Mouse (Mus musculus): ENCODE measurements around the gene Ino80e. TPM values are rescaled to one million over a fixed set of nuclear protein-coding genes. Genes with fewer than 3 reads are reported as not detected.

The Ino80e gene
- polyA plus RNA-seq, 1 experiment from 2014 or later, result 99.7 TPM

DNA sequence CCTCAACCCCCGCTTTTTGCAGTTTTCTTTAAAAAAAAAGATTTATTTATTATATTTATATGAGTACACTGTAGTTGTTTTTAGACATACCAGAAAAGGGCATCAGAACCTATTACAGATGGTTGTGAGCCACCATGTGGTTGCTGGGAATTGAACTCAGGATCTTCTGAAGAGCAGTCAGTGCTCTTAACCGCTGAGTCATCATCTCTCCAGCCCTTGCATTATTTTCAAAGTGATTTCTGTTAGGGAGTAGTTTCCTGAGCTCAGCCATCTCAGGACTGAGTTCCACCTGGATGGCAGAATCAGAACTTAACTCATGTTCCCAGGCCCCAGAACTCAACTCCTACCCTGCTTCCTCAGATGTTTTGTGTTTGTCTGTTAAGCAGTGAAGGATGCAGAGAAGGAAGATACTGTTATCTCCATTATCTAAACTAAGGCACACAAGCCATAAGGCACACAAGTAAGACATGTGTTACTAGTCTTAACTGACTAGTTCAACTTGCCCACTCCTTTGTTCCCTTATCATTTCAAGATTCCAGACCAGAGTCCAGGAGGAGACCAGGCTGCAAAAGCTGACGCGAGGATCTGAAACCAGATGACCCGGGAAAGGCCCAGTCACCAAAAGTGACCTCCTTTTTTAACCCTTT is 52.3 kb downstream of the Ino80e start:
- peaks cover 15% of the 10 kb centered on the region for H3K4me1 ChIP-seq (ENCODE audit: control insufficient read depth, insufficient read depth, low read length)
- H3K9me3 ChIP-seq (ENCODE audit: control insufficient read depth, low read length), result no peaks in the 10 kb centered on the region
- DNase-seq (ENCODE audit: low spot score, missing footprints) (peak; percentile 84), ATAC-seq (ENCODE audit: low FRiP score) (no peak)
- no peaks in the 10 kb centered on the region for H3K27me3 ChIP-seq (ENCODE audit: control insufficient read depth, insufficient read depth, low read length)
- no peaks in the 10 kb centered on the region for H3K36me3 ChIP-seq (ENCODE audit: control insufficient read depth, insufficient read depth, low read length)
- peak overlapping the region; percentile 87; the same call in 1 of the 2 replicates for H3K4me2 ChIP-seq
- peak overlapping the region; percentile 88 for H3K9ac ChIP-seq (ENCODE audit: low read length)
- H3K27ac ChIP-seq (ENCODE audit: low read depth, low read length), result no peak overlapping the region
- no peak overlapping the region for H3K4me3 ChIP-seq (ENCODE audit: low read depth, low read length)
- WGBS, result 74% methylated on average over 5 of the region's 5 CpGs

DNA sequence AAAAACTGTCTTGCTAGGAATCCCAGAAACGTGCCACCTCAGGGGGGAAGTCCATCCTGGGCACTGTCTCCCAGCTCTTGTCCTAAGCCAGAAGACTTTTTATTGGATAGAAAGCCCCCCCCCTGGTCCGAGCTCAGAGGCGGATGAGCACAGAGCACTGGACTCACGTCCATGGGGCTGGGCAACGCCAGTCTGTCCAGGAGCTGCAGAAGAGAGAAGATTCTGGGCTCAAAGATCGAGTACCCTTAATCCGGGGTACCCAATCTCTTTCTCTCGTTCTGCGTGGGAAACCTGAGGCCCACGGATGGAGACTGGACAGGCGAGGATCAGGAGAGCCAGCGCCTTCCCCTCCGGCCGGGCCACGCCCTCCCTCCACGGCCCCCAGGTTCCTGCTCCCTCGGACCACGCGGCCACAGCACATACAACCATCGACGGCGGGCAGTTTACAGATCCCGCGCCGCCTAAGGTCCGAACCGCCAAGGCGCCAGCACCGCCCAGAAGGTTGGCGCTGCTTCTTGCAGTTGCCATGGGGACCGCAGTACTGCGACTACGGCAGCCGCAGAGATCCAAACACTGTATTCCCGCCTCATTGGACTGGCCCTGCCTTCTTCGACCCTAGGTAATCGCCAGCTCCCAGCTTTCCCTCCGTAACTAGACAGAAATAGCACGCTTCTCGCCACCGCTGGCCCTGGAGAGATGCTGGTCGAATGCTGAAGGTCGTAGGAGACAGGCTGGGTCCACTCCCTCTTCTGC is 53.3 kb downstream of the Ino80e start:
- ATAC-seq (ENCODE audit: low FRiP score), result peak; percentile 93
- Histone ChIP-seq H3K9me3 (ENCODE audit: control insufficient read depth, low read length) (no peaks in the 10 kb centered on the region), H3K36me3 (ENCODE audit: control insufficient read depth, insufficient read depth, low read length) (no peaks in the 10 kb centered on the region), H3K9ac (ENCODE audit: low read length) (peak overlapping the region; percentile 88), H3K27ac (ENCODE audit: low read depth, low read length) (peak overlapping the region; percentile 45), H3K4me1 (ENCODE audit: control insufficient read depth, insufficient read depth, low read length) (peaks cover 15% of the 10 kb centered on the region), H3K4me3 (ENCODE audit: low read depth, low read length) (peak overlapping the region; percentile 64), H3K27me3 (ENCODE audit: control insufficient read depth, insufficient read depth, low read length) (no peaks in the 10 kb centered on the region), H3K4me2 (peak overlapping the region; percentile 87)
- peak; percentile 95 for DNase-seq (ENCODE audit: low spot score, missing footprints)
- WGBS, result 0% methylated on average over 38 of the region's 43 CpGs

GRCm38 (mm10) chr7:126807405-126807804 is 54.8 kb downstream of the Ino80e start:
- DNase-seq (ENCODE audit: low spot score, missing footprints) (peak; percentile 35), ATAC-seq (ENCODE audit: low FRiP score) (no peak)
- WGBS, result 89% methylated on average over 4 of the region's 4 CpGs
- no peaks in the 10 kb centered on the region for H3K9me3 ChIP-seq (ENCODE audit: control insufficient read depth, low read length)
- no peak overlapping the region for H3K4me3 ChIP-seq (ENCODE audit: low read depth, low read length)
- H3K4me1 ChIP-seq (ENCODE audit: control insufficient read depth, insufficient read depth, low read length), result peaks cover 15% of the 10 kb centered on the region
- no peaks in the 10 kb centered on the region for H3K36me3 ChIP-seq (ENCODE audit: control insufficient read depth, insufficient read depth, low read length)
- no peaks in the 10 kb centered on the region for H3K27me3 ChIP-seq (ENCODE audit: control insufficient read depth, insufficient read depth, low read length)
- H3K4me2 ChIP-seq, result peak overlapping the region; percentile 87
- peak overlapping the region; percentile 88; the same call in 1 of the 2 replicates for H3K9ac ChIP-seq (ENCODE audit: low read length)
- H3K27ac ChIP-seq (ENCODE audit: low read depth, low read length), result no peak overlapping the region

DNA sequence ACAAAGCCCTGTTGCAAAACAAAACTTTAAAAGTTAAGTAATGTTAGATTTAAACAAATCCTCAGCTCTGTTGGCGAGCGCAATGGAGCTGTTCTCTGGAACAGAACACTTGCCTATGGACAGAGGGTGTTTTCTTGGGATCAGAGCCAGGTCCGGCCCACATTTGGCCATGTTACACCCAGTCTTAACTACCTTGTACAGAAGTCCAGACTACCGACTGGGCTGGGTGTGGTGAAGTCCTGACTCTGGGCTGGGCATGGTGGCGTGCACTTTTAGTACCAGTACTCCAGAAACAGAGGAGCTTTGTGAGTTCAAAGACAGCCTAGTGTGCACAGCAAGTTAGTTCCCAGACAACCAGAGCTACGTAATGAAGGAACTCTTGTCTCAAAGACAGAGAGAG is 55.2 kb downstream of the Ino80e start:
- WGBS, result 93% methylated on average over 6 of the region's 6 CpGs
- no peaks in the 10 kb centered on the region for H3K9me3 ChIP-seq (ENCODE audit: control insufficient read depth, low read length)
- no peak overlapping the region for H3K4me3 ChIP-seq (ENCODE audit: low read depth, low read length)
- H3K27ac ChIP-seq (ENCODE audit: low read depth, low read length), result no peak overlapping the region
- H3K9ac ChIP-seq (ENCODE audit: low read length), result peak overlapping the region; percentile 88; the same call in 1 of the 2 replicates
- no peaks in the 10 kb centered on the region for H3K27me3 ChIP-seq (ENCODE audit: control insufficient read depth, insufficient read depth, low read length)
- no peaks in the 10 kb centered on the region for H3K36me3 ChIP-seq (ENCODE audit: control insufficient read depth, insufficient read depth, low read length)
- H3K4me1 ChIP-seq (ENCODE audit: control insufficient read depth, insufficient read depth, low read length), result peaks cover 15% of the 10 kb centered on the region
- peak; percentile 51 for DNase-seq (ENCODE audit: low spot score, missing footprints)
- no peak overlapping the region for H3K4me2 ChIP-seq
- no peak for ATAC-seq (ENCODE audit: low FRiP score)

DNA sequence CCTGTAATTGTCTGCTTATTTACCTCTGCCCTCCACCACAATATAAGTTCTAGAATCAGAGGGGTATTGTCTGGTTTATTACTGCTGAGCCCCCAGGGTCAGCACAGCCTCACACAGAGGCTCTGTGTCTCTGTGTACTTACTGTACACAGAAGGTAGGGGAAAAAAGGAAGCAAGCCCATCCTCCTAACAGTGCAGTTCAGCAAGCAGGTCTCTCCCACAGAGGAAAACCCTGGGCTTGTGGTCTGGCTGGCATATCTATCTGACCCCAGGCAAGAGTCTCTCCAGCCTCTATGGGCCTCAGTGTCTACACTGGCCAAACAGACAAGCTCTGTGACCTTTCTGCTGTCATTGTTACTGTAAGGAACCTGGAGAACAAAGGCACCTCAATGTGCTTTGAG is 58.4 kb downstream of the Ino80e start:
- Histone ChIP-seq H3K4me1 (ENCODE audit: control insufficient read depth, insufficient read depth, low read length) (peaks cover 20% of the 10 kb centered on the region), H3K27me3 (ENCODE audit: control insufficient read depth, insufficient read depth, low read length) (no peaks in the 10 kb centered on the region), H3K4me2 (no peak overlapping the region), H3K27ac (ENCODE audit: low read depth, low read length) (no peak overlapping the region), H3K36me3 (ENCODE audit: control insufficient read depth, insufficient read depth, low read length) (no peaks in the 10 kb centered on the region), H3K9ac (ENCODE audit: low read length) (no peak overlapping the region), H3K9me3 (ENCODE audit: control insufficient read depth, low read length) (no peaks in the 10 kb centered on the region), H3K4me3 (ENCODE audit: low read depth, low read length) (no peak overlapping the region)
- no peak for ATAC-seq (ENCODE audit: low FRiP score)
- DNase-seq (ENCODE audit: low spot score, missing footprints), result no peak

DNA sequence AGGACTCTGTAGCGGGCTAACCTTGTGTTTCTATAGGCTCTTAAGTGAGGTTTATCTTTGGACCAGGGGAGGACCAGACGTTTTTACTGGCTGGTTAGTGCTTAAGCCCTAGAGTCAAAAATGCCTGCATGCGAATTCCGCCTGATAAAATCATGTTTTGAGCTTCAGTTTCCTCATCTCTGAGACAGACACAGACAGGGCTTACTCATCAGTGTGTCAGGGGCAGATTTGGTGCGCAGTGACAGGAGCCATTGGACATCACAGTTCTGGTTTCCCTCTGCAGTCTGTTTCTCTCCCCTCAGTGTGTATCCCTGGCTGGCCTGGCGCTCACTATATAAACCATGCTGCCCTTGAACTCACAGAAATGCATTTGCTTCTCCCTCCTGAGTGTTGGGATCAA is 59.0 kb downstream of the Ino80e start:
- H3K36me3 ChIP-seq (ENCODE audit: control insufficient read depth, insufficient read depth, low read length), result no peaks in the 10 kb centered on the region
- ATAC-seq (ENCODE audit: low FRiP score), result no peak
- H3K4me1 ChIP-seq (ENCODE audit: control insufficient read depth, insufficient read depth, low read length), result peaks cover 18% of the 10 kb centered on the region
- no peak overlapping the region for H3K9ac ChIP-seq (ENCODE audit: low read length)
- no peaks in the 10 kb centered on the region for H3K9me3 ChIP-seq (ENCODE audit: control insufficient read depth, low read length)
- H3K4me3 ChIP-seq (ENCODE audit: low read depth, low read length), result no peak overlapping the region
- 93% methylated on average over 6 of the region's 6 CpGs for WGBS
- DNase-seq (ENCODE audit: low spot score, missing footprints), result peak; percentile 33
- H3K4me2 ChIP-seq, result no peak overlapping the region
- no peak overlapping the region for H3K27ac ChIP-seq (ENCODE audit: low read depth, low read length)
- no peaks in the 10 kb centered on the region for H3K27me3 ChIP-seq (ENCODE audit: control insufficient read depth, insufficient read depth, low read length)

GRCm38 (mm10) chr7:126802134-126802889 is 59.9 kb downstream of the Ino80e start:
- peaks cover 21% of the 10 kb centered on the region for H3K4me1 ChIP-seq (ENCODE audit: control insufficient read depth, insufficient read depth, low read length)
- H3K9me3 ChIP-seq (ENCODE audit: control insufficient read depth, low read length), result no peaks in the 10 kb centered on the region
- no peak overlapping the region for H3K4me3 ChIP-seq (ENCODE audit: low read depth, low read length)
- no peaks in the 10 kb centered on the region for H3K27me3 ChIP-seq (ENCODE audit: control insufficient read depth, insufficient read depth, low read length)
- H3K36me3 ChIP-seq (ENCODE audit: control insufficient read depth, insufficient read depth, low read length), result no peaks in the 10 kb centered on the region
- H3K4me2 ChIP-seq, result no peak overlapping the region
- 90% methylated on average over 11 of the region's 11 CpGs for WGBS
- DNase-seq (ENCODE audit: low spot score, missing footprints) (no peak), ATAC-seq (ENCODE audit: low FRiP score) (no peak)
- no peak overlapping the region for H3K9ac ChIP-seq (ENCODE audit: low read length)
- H3K27ac ChIP-seq (ENCODE audit: low read depth, low read length), result no peak overlapping the region

DNA sequence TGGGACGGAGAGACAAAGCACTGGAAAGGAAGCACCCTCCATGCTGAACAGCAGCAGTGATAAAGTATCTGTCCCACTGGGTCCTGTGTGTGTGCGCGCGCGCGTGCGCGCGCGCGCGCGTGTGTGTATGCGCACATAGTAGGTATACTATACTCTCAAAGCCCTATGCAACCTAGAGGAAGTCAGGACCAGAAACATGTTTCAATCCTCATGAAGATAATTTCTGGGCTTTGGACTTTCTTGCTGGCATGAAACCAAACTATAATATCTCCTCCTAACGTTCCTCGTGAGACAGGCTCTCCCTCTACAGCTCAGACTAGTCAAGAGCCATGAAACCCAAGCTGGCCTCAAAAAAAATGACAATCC is 61.1 kb downstream of the Ino80e start:
- Histone ChIP-seq H3K27me3 (ENCODE audit: control insufficient read depth, insufficient read depth, low read length) (no peaks in the 10 kb centered on the region), H3K36me3 (ENCODE audit: control insufficient read depth, insufficient read depth, low read length) (peaks cover 4% of the 10 kb centered on the region; the same call in 1 of the 2 replicates), H3K9ac (ENCODE audit: low read length) (no peak overlapping the region), H3K4me2 (no peak overlapping the region), H3K4me3 (ENCODE audit: low read depth, low read length) (no peak overlapping the region), H3K9me3 (ENCODE audit: control insufficient read depth, low read length) (no peaks in the 10 kb centered on the region), H3K27ac (ENCODE audit: low read depth, low read length) (no peak overlapping the region), H3K4me1 (ENCODE audit: control insufficient read depth, insufficient read depth, low read length) (peaks cover 23% of the 10 kb centered on the region)
- no peak for ATAC-seq (ENCODE audit: low FRiP score)
- 96% methylated on average over 16 of the region's 16 CpGs for WGBS
- no peak for DNase-seq (ENCODE audit: low spot score, missing footprints)

Data from midbrain, embryonic 11.5 days (tissue).